Mouse (Mus musculus) midbrain, postnatal 0 days (tissue): ENCODE results near the gene Sae1. TPM values are rescaled to one million over a fixed set of nuclear protein-coding genes. Genes with fewer than 3 reads are reported as not detected.

Source experiments
- ATAC-seq: fragments of 200-750 bp; cut with Nextera tagmentation; 2 replicates; pipeline ENCODE4 v1.8.0; 2017; ENCODE audit warnings: moderate number of reproducible peaks, mild to moderate bottlenecking, moderate TSS enrichment, moderate library complexity; ENCODE audit not compliant: low FRiP score
- DNase-seq: peaks from one replicate; pipeline ENCODE4 v3.0.0-alpha.2; 2015; ENCODE audit warnings: low spot score
- H3K27ac ChIP-seq: fragments of 300-500 bp; sonication (generic); 2 replicates; pipeline ENCODE4 v1.5.1; 2014; ENCODE audit warnings: low read depth, mild to moderate bottlenecking, low read length, mixed read lengths
- H3K27me3 ChIP-seq: fragments of 300-500 bp; sonication (generic); 2 replicates; pipeline ENCODE4 v1.6.1; 2014; ENCODE audit warnings: low read length, control low read depth, mixed read lengths; ENCODE audit not compliant: insufficient read depth
- H3K36me3 ChIP-seq: fragments of 300-500 bp; sonication (generic); 2 replicates; pipeline ENCODE4 v1.6.1; 2014; ENCODE audit warnings: low read length, control low read depth, mixed read lengths; ENCODE audit not compliant: insufficient read depth
- H3K4me1 ChIP-seq: fragments of 300-500 bp; sonication (generic); 2 replicates; pipeline ENCODE4 v1.6.1; 2014; ENCODE audit warnings: mild to moderate bottlenecking, control low read depth, antibody characterized with exemption, low read length, mixed read lengths; ENCODE audit not compliant: insufficient read depth
- H3K4me2 ChIP-seq: fragments of 300-500 bp; sonication (generic); 2 replicates; pipeline ENCODE4 v1.6.1; 2014; ENCODE audit warnings: low read depth, mild to moderate bottlenecking, low read length, mixed read lengths; ENCODE audit not compliant: poor library complexity, severe bottlenecking
- H3K4me3 ChIP-seq: fragments of 300-500 bp; sonication (generic); 2 replicates; pipeline ENCODE4 v1.5.1; 2014; ENCODE audit warnings: low read depth, mild to moderate bottlenecking, low read length, moderate library complexity
- H3K9ac ChIP-seq: fragments of 300-500 bp; sonication (generic); replicated peaks from 2 replicates; pipeline ENCODE4 v1.6.1; 2014; ENCODE audit warnings: mild to moderate bottlenecking, low read length, moderate library complexity, mixed read lengths; ENCODE audit not compliant: poor library complexity, severe bottlenecking
- H3K9me3 ChIP-seq: fragments of 300-500 bp; sonication (generic); 2 replicates; pipeline ENCODE4 v1.6.1; 2016; ENCODE audit warnings: low read length, control low read depth
- CTCF ChIP-seq: IDR thresholded peaks from 2 replicates; pipeline ENCODE4 v1.5.1; 2016; ENCODE audit warnings: antibody characterized with exemption, mild to moderate bottlenecking
- WGBS: fragments of 180-500 bp; shearing (Covaris S2); extraction: QIAGEN DNeasy Blood & Tissue Kit; methylation state at CpG from one replicate; pipeline ENCODE4 v1.1.7; 2014; 5-methylcytosine and 5-hydroxymethylcytosine counted together
- polyA plus RNA-seq: library from polyadenylated mRNA; unstranded; fragments of >200 nt; fragmentation: Nextera tagmentation; extraction: Ambion mirVana; gene quantifications from 2 replicates; pipeline ENCODE4 v1.2.1, GENCODE M21; 2015
- total RNA-seq: library from RNA; depleted of rRNA; stranded (reverse); fragments of >200 nt; gene quantifications from 2 replicates; pipeline ENCODE4 v1.2.3, GENCODE M21; 2014

Gene Sae1
- total and polyA plus RNA-seq, 2 experiments from 2014 or later, result 84.6 to 195 TPM

DNA sequence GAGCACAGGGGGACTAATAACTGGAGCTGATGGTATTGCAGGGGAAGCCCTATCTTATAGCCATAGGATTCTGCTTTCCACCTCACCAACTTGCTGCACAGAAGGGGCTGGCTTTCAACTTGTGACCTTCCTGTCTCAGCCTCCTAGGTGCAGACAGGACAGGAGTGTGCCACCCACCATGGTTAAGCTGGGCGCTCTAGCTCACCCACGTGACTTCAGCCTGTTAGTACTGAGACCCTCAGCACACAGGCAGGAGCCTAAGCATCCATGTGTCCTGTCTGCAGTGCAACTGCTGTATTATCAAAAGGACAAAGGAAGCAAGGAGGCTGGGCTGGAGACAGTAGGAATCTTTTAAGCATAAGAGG is 61.0 kb downstream of the Sae1 start:
- WGBS, result 97% methylated on average over 2 of the region's 2 CpGs

GRCm38 (mm10) chr7:16325920-16326606 is 61.5 kb downstream of the Sae1 start:
- ATAC-seq (peak; percentile 55; the same call in 1 of the 2 replicates), DNase-seq (peak; percentile 82)
- peak; percentile 81 for TF ChIP-seq CTCF
- Histone ChIP-seq H3K27me3 (no peaks in the 10 kb centered on the region), H3K9me3 (no peaks in the 10 kb centered on the region), H3K9ac (no peak overlapping the region), H3K36me3 (peaks cover 35% of the 10 kb centered on the region), H3K4me3 (no peak overlapping the region), H3K4me1 (no peaks in the 10 kb centered on the region), H3K4me2 (no peak overlapping the region), H3K27ac (no peak overlapping the region)
- 31% methylated on average over 8 of the region's 8 CpGs for WGBS

More for the DNA sequence above, 61.0 kb downstream of the Sae1 start:
- DNase-seq (no peak), ATAC-seq (no peak)
- H3K4me1 ChIP-seq, result no peaks in the 10 kb centered on the region
- no peaks in the 10 kb centered on the region for H3K27me3 ChIP-seq
- H3K4me2 ChIP-seq, result no peak overlapping the region
- TF ChIP-seq CTCF, result no peak
- no peak overlapping the region for H3K27ac ChIP-seq
- H3K9ac ChIP-seq, result no peak overlapping the region
- no peaks in the 10 kb centered on the region for H3K9me3 ChIP-seq
- H3K4me3 ChIP-seq, result no peak overlapping the region
- peaks cover 35% of the 10 kb centered on the region for H3K36me3 ChIP-seq

GRCm38 (mm10) chr7:16324661-16325060 is 62.9 kb downstream of the Sae1 start:
- TF ChIP-seq CTCF, result no peak
- DNase-seq (no peak), ATAC-seq (no peak)
- 95% methylated on average over 7 of the region's 7 CpGs for WGBS
- H3K4me2 ChIP-seq, result no peak overlapping the region
- no peak overlapping the region for H3K4me3 ChIP-seq
- no peaks in the 10 kb centered on the region for H3K4me1 ChIP-seq
- no peaks in the 10 kb centered on the region for H3K9me3 ChIP-seq
- H3K9ac ChIP-seq, result no peak overlapping the region
- H3K27me3 ChIP-seq, result no peaks in the 10 kb centered on the region
- H3K36me3 ChIP-seq, result peaks cover 27% of the 10 kb centered on the region
- H3K27ac ChIP-seq, result no peak overlapping the region

- no peak overlapping the region for H3K9ac ChIP-seq
- H3K4me1 ChIP-seq, result no peaks in the 10 kb centered on the region
- WGBS, result 90% methylated on average over 6 of the region's 6 CpGs
- H3K27me3 ChIP-seq, result no peaks in the 10 kb centered on the region
- H3K4me2 ChIP-seq, result no peak overlapping the region
- peaks cover 11% of the 10 kb centered on the region; the same call in 1 of the 2 replicates for H3K36me3 ChIP-seq
- no peak overlapping the region for H3K27ac ChIP-seq
- DNase-seq, result no peak
- no peak for ATAC-seq
- no peaks in the 10 kb centered on the region for H3K9me3 ChIP-seq
- TF ChIP-seq CTCF, result no peak
- H3K4me3 ChIP-seq, result no peak overlapping the region
Observed at GRCm38 (mm10) chr7:16320479-16320878, 67.1 kb downstream of the Sae1 start.

DNA sequence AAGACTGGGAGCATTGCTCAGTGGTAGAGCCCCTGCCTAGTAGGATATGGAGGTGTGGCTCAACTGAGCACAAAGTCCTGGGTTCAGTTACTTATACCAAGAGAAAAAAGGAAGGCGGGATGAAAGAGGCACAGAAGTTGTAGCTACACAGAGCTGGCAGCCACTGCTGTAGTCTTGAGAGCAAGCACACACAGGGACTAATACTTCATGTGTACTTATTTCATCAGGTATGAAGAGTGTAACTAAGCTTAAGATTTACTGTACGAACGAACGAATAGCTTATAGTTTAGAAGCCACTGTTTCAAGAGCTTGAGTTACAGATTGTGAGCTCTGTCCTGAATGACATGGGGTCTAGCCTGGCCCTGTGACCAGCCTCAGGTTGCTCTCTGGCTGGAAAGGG is 68.4 kb downstream of the Sae1 start:
- peaks cover 11% of the 10 kb centered on the region; the same call in 1 of the 2 replicates for H3K36me3 ChIP-seq
- DNase-seq (no peak), ATAC-seq (no peak)
- H3K27ac ChIP-seq, result no peak overlapping the region
- no peak overlapping the region for H3K9ac ChIP-seq
- 90% methylated on average over 4 of the region's 4 CpGs for WGBS
- H3K9me3 ChIP-seq, result no peaks in the 10 kb centered on the region
- no peaks in the 10 kb centered on the region for H3K4me1 ChIP-seq
- no peak for TF ChIP-seq CTCF
- no peaks in the 10 kb centered on the region for H3K27me3 ChIP-seq
- H3K4me2 ChIP-seq, result no peak overlapping the region
- H3K4me3 ChIP-seq, result no peak overlapping the region

DNA sequence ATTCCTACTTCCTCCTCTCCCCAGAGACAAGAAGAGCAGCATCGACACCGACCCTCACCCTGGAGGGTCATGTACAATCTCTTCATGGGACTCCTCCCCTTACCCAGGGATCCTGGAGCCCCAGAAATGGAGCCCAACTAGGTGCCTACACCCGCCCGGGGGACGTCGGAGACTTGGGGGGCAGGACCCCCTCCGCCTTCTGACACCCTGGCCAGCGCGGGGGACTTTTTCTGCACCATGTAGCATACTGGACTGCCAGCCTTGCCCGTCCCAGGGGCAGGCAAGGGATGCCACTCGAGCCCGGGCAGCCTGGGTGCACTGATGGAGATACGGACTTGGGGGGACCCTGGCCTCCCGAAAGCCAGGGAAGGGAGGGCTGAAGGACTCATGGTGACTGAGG is 70.5 kb downstream of the Sae1 start:
- no peak for DNase-seq

More for the DNA sequence above, 70.5 kb downstream of the Sae1 start:
- no peak for ATAC-seq
- Histone ChIP-seq H3K9ac (no peak overlapping the region), H3K4me1 (peaks cover 9% of the 10 kb centered on the region; the same call in 1 of the 2 replicates), H3K27ac (no peak overlapping the region), H3K27me3 (no peaks in the 10 kb centered on the region), H3K4me3 (no peak overlapping the region), H3K4me2 (no peak overlapping the region), H3K9me3 (no peaks in the 10 kb centered on the region), H3K36me3 (peaks cover 11% of the 10 kb centered on the region; the same call in 1 of the 2 replicates)
- no peak for TF ChIP-seq CTCF
- 88% methylated on average over 14 of the region's 14 CpGs for WGBS
